Mouse (Mus musculus) heart, postnatal 4 days (tissue): ENCODE measurements around the gene Keg1. TPM values are rescaled to one million over a fixed set of nuclear protein-coding genes. Genes with fewer than 3 reads are reported as not detected.

Experiments
- DNase-seq: peaks from one replicate; pipeline ENCODE4 v3.0.0; 2021
- total RNA-seq, 2 experiments: library from RNA; stranded (reverse); gene quantifications; 2 replicates each; pipeline ENCODE4 v1.2.3; 2021

The Keg1 gene
- total RNA-seq, 2 experiments from 2014 or later = not detected

DNA sequence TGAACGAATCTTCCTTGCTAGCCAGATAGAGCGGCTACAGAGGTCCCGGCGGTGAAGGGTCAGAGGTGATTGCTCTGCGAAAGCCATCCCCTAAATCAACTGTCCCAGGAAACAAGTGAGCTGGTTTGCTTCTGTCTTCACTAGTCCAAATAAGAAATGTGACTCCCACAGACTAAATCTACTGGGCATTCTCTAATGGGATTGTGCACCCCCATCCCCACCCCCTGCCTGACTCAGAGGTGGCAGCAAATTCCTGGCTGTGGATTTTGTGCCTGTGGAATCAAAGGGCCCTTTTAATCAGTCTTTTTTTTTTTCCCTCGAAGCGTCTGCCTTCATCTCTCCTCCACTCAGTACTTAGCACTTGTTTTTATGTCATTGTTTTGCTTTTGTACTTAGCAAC, 69.7 kb downstream of the Keg1 start, which contains the start of gene Cntf:
Cntf (minus strand) TSS at position 325 of the 400 bp plus-strand sequence.
- DNase-seq = no peak

Other genes with a start within 250 kb of the Keg1 start
- gene Mpeg1, start 235.0 kb upstream of the Keg1 start, total RNA-seq = 1 to 10 TPM; 4.5 to 5.7 TPM
- 1 to 10 TPM; 7.7 to 8.9 TPM for gene Dtx4, start 194.3 kb upstream of the Keg1 start, total RNA-seq
- gene Fam111a, start 150.0 kb upstream of the Keg1 start, total RNA-seq = 10 to 100 TPM; 23.1 to 23.8 TPM
- gene Gm4952, start 95.8 kb upstream of the Keg1 start, total RNA-seq = not detected
- gene Glyat, start 62.5 kb upstream of the Keg1 start, total RNA-seq = not detected
- gene Olfr1442, start 25.3 kb upstream of the Keg1 start, total RNA-seq = not detected
- not detected for gene Olfr1443, start 17.7 kb upstream of the Keg1 start, total RNA-seq
- gene Cntf, start 69.8 kb downstream of the Keg1 start, total RNA-seq = 1 to 10 TPM; 3.1 to 3.5 TPM
- gene Zfp91, start 100.3 kb downstream of the Keg1 start, total RNA-seq = 10 to 100 TPM; 81.2 to 83.3 TPM
- gene Lpxn, start 100.4 kb downstream of the Keg1 start, total RNA-seq = under 1 TPM; 0.67 to 0.90 TPM
- not detected for gene Gm5244, start 150.9 kb downstream of the Keg1 start, total RNA-seq
- not detected for gene Olfr1444, start 161.5 kb downstream of the Keg1 start, total RNA-seq
- gene Olfr1445, start 188.1 kb downstream of the Keg1 start, total RNA-seq = not detected
- not detected for gene Olfr1446, start 197.7 kb downstream of the Keg1 start, total RNA-seq
- gene Olfr1447, start 208.0 kb downstream of the Keg1 start, total RNA-seq = not detected
- gene Olfr1448, start 228.6 kb downstream of the Keg1 start, total RNA-seq = not detected
- not detected for gene Olfr1449, start 235.1 kb downstream of the Keg1 start, total RNA-seq